Mouse (Mus musculus) limb, embryonic 15.5 days (tissue): ENCODE measurements at regions not wholly inside any gene's neighbourhood (a gene's known extent, or its start where the extent isn't known, plus 50 kb on each side); places are given as distances from the start of the nearest gene placed in this dataset.

ENCODE experiments used
- ATAC-seq: fragments of 200-750 bp; cut with Nextera tagmentation; 2 replicates; pipeline ENCODE4 v1.8.0; 2017; ENCODE audit warnings: low read depth, moderate TSS enrichment; ENCODE audit not compliant: insufficient number of reproducible peaks, low FRiP score, low TSS enrichment
- H3K27ac ChIP-seq: fragments of 300-500 bp; sonication (generic); 2 replicates; pipeline ENCODE4 v1.5.1; 2015; ENCODE audit warnings: moderate library complexity, mild to moderate bottlenecking, inconsistent platforms
- H3K27me3 ChIP-seq: fragments of 300-500 bp; sonication (generic); 2 replicates; pipeline ENCODE4 v1.6.1; 2015; ENCODE audit warnings: inconsistent platforms
- H3K36me3 ChIP-seq: fragments of 300-500 bp; sonication (generic); 2 replicates; pipeline ENCODE4 v1.6.1; 2015; ENCODE audit warnings: inconsistent platforms
- H3K4me1 ChIP-seq: fragments of 300-500 bp; sonication (generic); 2 replicates; pipeline ENCODE4 v1.6.1; 2015; ENCODE audit warnings: inconsistent platforms
- H3K4me2 ChIP-seq: fragments of 300-500 bp; sonication (generic); 2 replicates; pipeline ENCODE4 v1.6.1; 2015; ENCODE audit warnings: mild to moderate bottlenecking, inconsistent platforms
- H3K4me3 ChIP-seq: fragments of 300-500 bp; sonication (generic); 2 replicates; pipeline ENCODE4 v1.5.1; 2015; ENCODE audit warnings: mild to moderate bottlenecking, inconsistent platforms
- H3K9ac ChIP-seq: fragments of 300-500 bp; sonication (generic); 2 replicates; pipeline ENCODE4 v1.6.1; 2015; ENCODE audit warnings: inconsistent platforms
- H3K9me3 ChIP-seq: fragments of 300-500 bp; sonication (generic); 2 replicates; pipeline ENCODE4 v1.6.1; 2016; ENCODE audit warnings: inconsistent platforms
- WGBS: fragments of 180-500 bp; shearing (Covaris S2); methylation state at CpG from one replicate; pipeline ENCODE4 v1.1.7; 2015; 5-methylcytosine and 5-hydroxymethylcytosine counted together

DNA sequence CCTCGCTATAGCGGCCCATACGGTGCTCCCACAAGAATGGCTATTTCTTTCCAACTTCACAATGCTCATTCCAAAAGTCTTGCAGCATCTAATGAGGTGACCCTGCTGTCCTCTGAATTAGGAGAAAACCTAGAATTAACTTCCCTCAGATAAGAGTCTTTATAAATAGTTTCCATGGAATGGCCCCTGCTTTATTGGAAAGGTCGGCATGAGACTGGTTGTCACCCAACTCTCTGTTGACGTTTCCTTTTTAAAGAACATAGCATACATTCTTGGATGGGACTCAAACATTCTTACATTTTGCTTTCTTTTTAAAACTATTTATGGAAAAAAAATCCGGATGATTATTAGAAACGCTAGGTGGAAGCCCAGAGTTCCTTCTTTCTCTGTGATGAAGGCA, 53.9 kb upstream of the Lmcd1 start:
- Histone ChIP-seq H3K4me2 (no peak overlapping the region), H3K4me3 (no peak overlapping the region), H3K9ac (no peak overlapping the region), H3K9me3 (no peaks in the 10 kb centered on the region), H3K27me3 (no peaks in the 10 kb centered on the region), H3K36me3 (no peaks in the 10 kb centered on the region), H3K27ac (no peak overlapping the region), H3K4me1 (no peaks in the 10 kb centered on the region)
- WGBS: 75% methylated on average over 7 of the region's 7 CpGs
- no peak for ATAC-seq

DNA sequence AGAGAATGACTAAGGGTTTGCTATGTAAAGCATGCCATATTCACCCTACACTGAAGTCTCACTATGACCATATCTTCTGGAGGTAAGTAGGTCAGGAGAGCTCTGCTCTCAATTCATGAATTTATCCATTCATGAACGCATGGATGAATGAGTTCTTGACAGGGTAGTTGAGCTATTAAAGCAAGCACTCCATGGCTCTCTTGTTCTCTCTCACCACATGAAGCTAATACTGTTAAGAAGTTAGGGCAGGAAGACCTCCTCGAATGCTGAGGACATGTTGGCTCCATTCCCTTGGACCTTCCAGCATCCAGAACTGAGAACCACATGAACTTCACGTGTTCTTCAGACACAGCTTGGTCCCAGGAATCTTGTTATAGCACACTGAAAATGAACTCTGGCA, 53.4 kb upstream of the Lmcd1 start:
- no peaks in the 10 kb centered on the region for H3K9me3 ChIP-seq
- H3K4me1 ChIP-seq: no peaks in the 10 kb centered on the region
- no peak overlapping the region for H3K4me2 ChIP-seq
- H3K36me3 ChIP-seq: no peaks in the 10 kb centered on the region
- WGBS: 74% methylated on average over 3 of the region's 3 CpGs
- no peaks in the 10 kb centered on the region for H3K27me3 ChIP-seq
- H3K4me3 ChIP-seq: no peak overlapping the region
- no peak overlapping the region for H3K9ac ChIP-seq
- ATAC-seq: no peak
- H3K27ac ChIP-seq: no peak overlapping the region

GRCm38 (mm10) chr6:112221373-112221772, 52.2 kb upstream of the Lmcd1 start:
- WGBS: 75% methylated on average over 2 of the region's 2 CpGs

DNA sequence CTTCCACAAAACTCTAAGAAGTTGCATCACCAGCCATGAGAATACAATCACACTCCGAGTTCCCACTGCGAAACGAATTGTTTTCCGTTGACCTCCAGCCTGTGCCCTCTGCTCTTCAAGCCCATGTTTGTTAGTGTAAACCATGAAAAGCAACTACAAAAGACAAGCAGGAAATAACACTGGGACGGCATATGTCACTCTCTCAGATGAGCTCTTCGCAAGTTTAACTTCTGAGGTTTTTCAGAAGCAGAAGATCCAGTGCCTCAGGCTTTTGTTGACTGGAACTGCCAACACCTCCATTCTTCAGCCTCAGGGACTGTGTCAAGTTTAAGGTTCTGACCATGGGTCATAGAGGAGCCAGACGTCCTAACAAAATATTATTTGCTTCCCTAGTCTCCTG, 50.2 kb upstream of the Lmcd1 start:
- Histone ChIP-seq H3K27ac (no peak overlapping the region), H3K27me3 (no peaks in the 10 kb centered on the region), H3K9ac (no peak overlapping the region), H3K36me3 (no peaks in the 10 kb centered on the region), H3K4me3 (no peak overlapping the region), H3K4me2 (no peak overlapping the region), H3K9me3 (no peaks in the 10 kb centered on the region), H3K4me1 (no peaks in the 10 kb centered on the region)
- no peak for ATAC-seq
- WGBS: 79% methylated on average over 7 of the region's 7 CpGs

More at GRCm38 (mm10) chr6:112221373-112221772, 52.2 kb upstream of the Lmcd1 start:
- no peaks in the 10 kb centered on the region for H3K27me3 ChIP-seq
- no peak for ATAC-seq
- no peak overlapping the region for H3K9ac ChIP-seq
- H3K9me3 ChIP-seq: no peaks in the 10 kb centered on the region
- H3K4me3 ChIP-seq: no peak overlapping the region
- no peaks in the 10 kb centered on the region for H3K4me1 ChIP-seq
- no peak overlapping the region for H3K27ac ChIP-seq
- no peak overlapping the region for H3K4me2 ChIP-seq
- H3K36me3 ChIP-seq: no peaks in the 10 kb centered on the region
